Mouse (Mus musculus) thymus, adult 2 months (tissue): ENCODE measurements around the gene Bcl9l.

Experiments
- CTCF ChIP-seq: fragments of 200-500 bp; IDR thresholded peaks from 2 replicates; pipeline ENCODE4 v1.5.1; 2012; ENCODE audit warnings: mild to moderate bottlenecking, control low read depth, low read length, moderate library complexity, borderline replicate concordance; ENCODE audit not compliant: control insufficient read depth, poor library complexity, insufficient read depth; ENCODE audit errors: extremely low read depth
- POLR2A ChIP-seq: fragments of 200-500 bp; IDR thresholded peaks from 2 replicates; pipeline ENCODE4 v1.6.1; 2012; ENCODE audit warnings: mild to moderate bottlenecking, low read length, control low read depth, moderate library complexity; ENCODE audit not compliant: control insufficient read depth, poor library complexity, insufficient read depth; ENCODE audit errors: extremely low read depth

DNA sequence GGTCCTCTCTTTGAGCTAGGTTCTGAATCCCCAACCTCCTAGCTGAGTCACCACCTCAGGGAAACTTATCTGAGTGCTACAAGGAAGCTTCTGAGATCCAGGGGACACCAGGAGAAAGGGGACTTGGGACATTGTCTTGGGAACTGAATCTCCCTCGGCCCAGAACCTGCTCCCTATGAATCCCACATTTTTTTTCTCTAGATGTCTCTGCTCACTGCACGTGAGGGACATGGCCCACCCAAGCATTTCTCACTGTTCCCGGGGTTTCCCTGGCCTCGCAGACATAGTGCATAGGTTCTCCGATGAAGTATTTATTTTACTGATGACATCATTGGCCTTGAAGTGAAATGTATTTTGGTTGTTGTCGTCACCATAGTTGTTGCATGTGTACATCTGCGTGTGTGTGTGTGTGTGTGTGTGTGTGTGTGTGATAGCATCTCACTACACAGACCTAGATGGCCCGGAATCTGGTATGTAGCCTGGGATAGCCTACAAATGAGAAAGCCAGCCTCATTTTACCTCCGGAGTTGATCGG is 13.3 kb downstream of the Bcl9l start:
- TF ChIP-seq CTCF (no peak), POLR2A (no peak)
